Mouse (Mus musculus) bone marrow, adult 2 months (tissue): Measurements from ENCODE around the gene Bmpr1a. TPM values are rescaled to one million over a fixed set of nuclear protein-coding genes. Genes with fewer than 3 reads are reported as not detected.

Source experiments
- H3K27ac ChIP-seq: fragments of 200-500 bp; 2 replicates; pipeline ENCODE4 v1.5.1; 2012; ENCODE audit warnings: low read depth, mild to moderate bottlenecking, control low read depth, inconsistent platforms, low read length; ENCODE audit not compliant: control insufficient read depth, poor library complexity, insufficient read depth
- H3K4me1 ChIP-seq: fragments of 200-500 bp; 2 replicates; pipeline ENCODE4 v1.6.1; 2011; ENCODE audit warnings: low read length; ENCODE audit not compliant: control insufficient read depth, insufficient read depth
- H3K4me3 ChIP-seq: fragments of 200-500 bp; replicated peaks from 2 replicates; pipeline ENCODE3; 2011; ENCODE audit warnings: mild to moderate bottlenecking, low read depth, low read length, control low read depth; ENCODE audit not compliant: control insufficient read depth
- CTCF ChIP-seq: fragments of 200-500 bp; IDR thresholded peaks from 2 replicates; pipeline ENCODE4 v1.5.1; 2011; ENCODE audit warnings: low read length, control low read depth; ENCODE audit not compliant: control insufficient read depth, insufficient read depth
- POLR2A ChIP-seq: fragments of 200-500 bp; IDR thresholded peaks from 2 replicates; pipeline ENCODE4 v1.6.1; 2011; ENCODE audit warnings: low read depth, mild to moderate bottlenecking, control low read depth, low read length, borderline replicate concordance; ENCODE audit not compliant: control insufficient read depth
- WGBS: fragments of 180-500 bp; shearing (Covaris S2); methylation state at CpG from one replicate; pipeline ENCODE4 v1.1.7; 2018; 5-methylcytosine and 5-hydroxymethylcytosine counted together
- polyA plus RNA-seq: library from polyadenylated mRNA; stranded (reverse); fragments of >200 nt; gene quantifications from 2 replicates; pipeline ENCODE4 v1.2.4, GENCODE M21; 2011; ENCODE audit warnings: low replicate concordance; ENCODE audit not compliant: missing spikeins, insufficient read depth, insufficient read length

The Bmpr1a gene
- polyA plus RNA-seq, 1 experiment = 5.9 TPM

- Histone ChIP-seq H3K27ac (no peak overlapping the region), H3K4me1 (no peaks in the 10 kb centered on the region), H3K4me3 (no peak overlapping the region)
- TF ChIP-seq POLR2A (no peak), CTCF (no peak)
- 64% methylated on average over 1 of the region's 1 CpGs for WGBS
These were observed 12.2 kb downstream of the Bmpr1a start for GRCm38 (mm10) chr14:34490965-34491364.

GRCm38 (mm10) chr14:34489928-34490327, 13.2 kb downstream of the Bmpr1a start:
- no peak overlapping the region for H3K27ac ChIP-seq
- no peaks in the 10 kb centered on the region for H3K4me1 ChIP-seq
- WGBS = 74% methylated on average over 2 of the region's 2 CpGs
- no peak overlapping the region for H3K4me3 ChIP-seq
- no peak for TF ChIP-seq CTCF
- no peak for TF ChIP-seq POLR2A

- Histone ChIP-seq H3K27ac (no peak overlapping the region), H3K4me3 (no peak overlapping the region), H3K4me1 (no peaks in the 10 kb centered on the region)
- WGBS = 77% methylated on average over 8 of the region's 8 CpGs
- no peak for TF ChIP-seq POLR2A
- no peak for TF ChIP-seq CTCF
These were observed 17.0 kb downstream of the Bmpr1a start for GRCm38 (mm10) chr14:34486169-34486568.

- Histone ChIP-seq H3K4me1 (no peaks in the 10 kb centered on the region), H3K27ac (no peak overlapping the region), H3K4me3 (no peak overlapping the region)
- no peak for TF ChIP-seq CTCF
- no peak for TF ChIP-seq POLR2A
- WGBS = 81% methylated on average over 6 of the region's 6 CpGs
These were observed 19.4 kb downstream of the Bmpr1a start for GRCm38 (mm10) chr14:34483469-34484341.

GRCm38 (mm10) chr14:34471591-34471990, 31.6 kb downstream of the Bmpr1a start:
- TF ChIP-seq POLR2A (no peak), CTCF (no peak)
- Histone ChIP-seq H3K4me1 (no peaks in the 10 kb centered on the region), H3K27ac (no peak overlapping the region), H3K4me3 (no peak overlapping the region)

GRCm38 (mm10) chr14:34466291-34466690, 36.9 kb downstream of the Bmpr1a start:
- H3K4me1 ChIP-seq = no peaks in the 10 kb centered on the region
- no peak overlapping the region for H3K27ac ChIP-seq
- no peak overlapping the region for H3K4me3 ChIP-seq
- WGBS = 74% methylated on average over 3 of the region's 3 CpGs
- TF ChIP-seq CTCF = no peak
- TF ChIP-seq POLR2A = no peak

GRCm38 (mm10) chr14:34459386-34459785, 43.8 kb downstream of the Bmpr1a start:
- WGBS = 87% methylated on average over 2 of the region's 2 CpGs
- TF ChIP-seq POLR2A (no peak), CTCF (no peak)
- H3K4me3 ChIP-seq = no peak overlapping the region
- H3K27ac ChIP-seq = no peak overlapping the region
- no peaks in the 10 kb centered on the region for H3K4me1 ChIP-seq

GRCm38 (mm10) chr14:34458880-34459279, 44.3 kb downstream of the Bmpr1a start:
- no peak for TF ChIP-seq POLR2A
- no peak for TF ChIP-seq CTCF
- Histone ChIP-seq H3K4me1 (no peaks in the 10 kb centered on the region), H3K27ac (no peak overlapping the region), H3K4me3 (no peak overlapping the region)
- WGBS = 80% methylated on average over 1 of the region's 1 CpGs

- no peaks in the 10 kb centered on the region for H3K4me1 ChIP-seq
- no peak overlapping the region for H3K27ac ChIP-seq
- WGBS = 70% methylated on average over 3 of the region's 3 CpGs
- H3K4me3 ChIP-seq = no peak overlapping the region
- TF ChIP-seq CTCF (no peak), POLR2A (no peak)
These were observed 48.9 kb downstream of the Bmpr1a start for GRCm38 (mm10) chr14:34454282-34454681.
